Mouse (Mus musculus): Measurements from ENCODE around the gene Rasal1.

GRCm38 (mm10) chr5:120640094-120640493, 8.5 kb upstream of the Rasal1 start:
- TF ChIP-seq CTCF (IDR thresholded peaks at IDR 0.05 in 2 of 3, conservative IDR thresholded peaks at IDR 0.05 in 1 of 3; ENCODE audit: control insufficient read depth in 1 of 3, insufficient read depth in 1 of 3, low read depth in 2 of 3, low read length in 3 of 3, poor library complexity in 1 of 3, severe bottlenecking in 1 of 3) (no peak), POLR2AphosphoS2 (IDR thresholded peaks at IDR 0.05; ENCODE audit: low read length) (no peak), CHD2 (IDR thresholded peaks at IDR 0.05; ENCODE audit: low read length) (no peak), GATA1 (IDR thresholded peaks at IDR 0.05; ENCODE audit: low read depth, low read length) (no peak), UBTF (IDR thresholded peaks at IDR 0.05; ENCODE audit: borderline replicate concordance, insufficient read depth, low read depth, low read length) (no peak)

Measured in MEL (cell line).